Mouse (Mus musculus) c-Kit-negative CD71-positive TER-119-positive erythroid progenitor cells, embryonic 14.5 days (primary cell): ENCODE data around the gene Zbtb48.

Source experiments
- DNase-seq: peaks from one replicate; pipeline ENCODE4 v3.0.0-alpha.2; 2013; ENCODE audit warnings: low read depth, low spot score

Gene Zbtb48

DNA sequence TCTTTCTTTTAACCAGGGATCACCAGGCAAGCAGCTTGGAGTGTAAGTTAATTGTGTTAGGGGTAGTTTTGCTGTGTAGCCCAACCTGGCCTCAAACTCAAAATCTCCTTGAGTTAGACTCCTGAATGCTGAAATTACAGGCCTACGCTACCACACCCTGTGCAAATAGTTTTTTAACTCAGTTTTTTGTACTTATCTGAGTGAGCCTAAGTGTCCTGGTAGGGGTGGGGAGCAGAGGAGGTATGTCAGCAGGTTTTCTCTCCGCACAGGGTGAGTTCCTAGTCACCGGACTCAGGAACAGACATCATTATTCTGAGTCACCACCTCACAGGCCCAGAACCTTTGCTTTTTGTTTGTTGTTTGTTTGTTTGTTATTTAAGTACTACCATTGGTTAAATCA lies 25.4 kb downstream of the Zbtb48 start:
- no peak for DNase-seq

DNA sequence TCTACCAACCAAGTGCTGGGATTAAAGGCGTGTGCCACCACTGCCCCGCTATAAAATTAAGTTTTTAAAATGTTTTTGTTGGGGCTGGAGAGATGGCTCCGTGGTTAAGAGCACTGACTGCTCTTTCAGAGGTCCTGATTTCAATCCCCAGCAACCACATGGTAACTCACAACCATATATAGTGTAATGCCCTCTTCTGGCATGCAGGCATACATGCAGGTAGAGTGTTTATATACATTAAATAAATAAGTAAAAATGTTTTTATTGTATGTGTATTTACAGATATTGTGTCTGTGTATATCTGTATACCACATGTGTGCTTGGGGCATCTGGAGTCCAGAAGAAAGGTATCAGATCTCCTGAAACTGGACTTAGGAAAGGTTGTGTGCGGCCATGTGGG lies 26.1 kb downstream of the Zbtb48 start:
- DNase-seq, result no peak

DNA sequence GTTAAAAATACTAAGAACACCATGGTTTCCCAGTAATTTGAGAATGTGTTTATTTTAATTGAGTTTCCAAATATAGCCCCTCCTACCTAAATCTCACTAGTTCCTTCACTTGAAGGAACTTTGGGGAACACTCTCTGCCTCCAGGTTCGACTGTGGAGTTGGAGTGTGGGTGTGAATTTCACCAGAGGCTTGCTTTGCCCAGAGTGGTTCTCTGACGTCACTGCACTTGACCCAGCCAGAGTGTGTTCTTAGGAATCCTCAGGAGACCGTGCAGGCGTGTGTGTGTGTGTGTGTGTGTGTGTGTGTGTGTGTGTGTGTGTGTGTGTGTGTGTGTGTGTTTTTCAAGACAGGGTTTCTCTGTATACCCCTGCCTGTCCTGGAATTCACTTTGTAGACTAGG lies 26.6 kb downstream of the Zbtb48 start:
- no peak for DNase-seq

DNA sequence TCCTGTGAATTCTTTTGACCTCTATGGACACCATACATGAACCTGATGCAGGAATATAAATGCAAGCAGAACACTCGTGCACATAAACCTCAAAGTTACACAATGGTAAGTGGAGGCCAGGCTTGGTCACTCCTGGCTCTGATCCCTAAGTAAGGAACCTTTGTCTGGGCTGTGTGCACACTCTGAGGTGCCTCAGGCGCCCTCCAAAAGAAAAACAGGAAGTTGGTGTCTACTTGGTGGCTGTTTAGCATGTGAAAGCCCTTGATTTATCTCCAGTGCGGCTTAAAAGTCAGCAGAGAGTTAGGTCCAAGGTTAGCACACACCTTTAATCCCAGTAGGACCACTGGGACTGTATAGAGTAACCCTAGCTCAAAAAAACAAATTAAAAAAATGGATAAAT lies 28.0 kb downstream of the Zbtb48 start:
- no peak for DNase-seq

DNA sequence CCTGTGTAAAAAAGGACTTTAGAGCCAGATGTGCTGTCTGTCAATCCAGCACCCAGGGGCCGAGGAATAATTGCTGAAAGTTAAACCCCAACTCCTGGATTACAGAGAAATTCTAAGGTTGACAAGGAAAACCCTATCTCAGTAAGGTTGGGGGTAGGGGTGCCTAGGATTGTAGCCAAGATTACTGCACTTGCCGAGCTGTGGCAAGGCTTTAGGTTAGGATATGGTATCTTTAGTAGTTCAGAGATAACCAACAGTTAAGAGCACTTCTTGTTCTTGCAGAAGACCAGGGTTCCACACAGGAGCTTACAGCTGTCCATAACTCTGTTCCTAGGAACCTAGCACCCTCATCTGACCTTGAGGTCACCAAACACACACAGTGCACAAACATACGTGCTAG lies 29.8 kb downstream of the Zbtb48 start:
- no peak for DNase-seq

DNA sequence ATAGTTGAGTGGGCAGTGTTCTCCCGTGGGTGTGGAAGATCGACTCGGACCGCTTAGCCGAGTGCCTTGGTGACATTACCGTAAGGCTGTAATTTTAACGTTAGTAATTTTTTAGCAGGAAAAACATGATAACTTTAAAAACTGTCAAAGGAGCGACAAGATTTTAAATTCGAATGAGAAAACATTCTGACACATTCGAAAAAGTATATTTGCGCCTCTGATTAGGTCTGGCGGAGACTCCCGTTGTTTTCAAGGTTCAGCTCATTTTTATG lies 30.6 kb downstream of the Zbtb48 start:
- DNase-seq, result peak; percentile 40

DNA sequence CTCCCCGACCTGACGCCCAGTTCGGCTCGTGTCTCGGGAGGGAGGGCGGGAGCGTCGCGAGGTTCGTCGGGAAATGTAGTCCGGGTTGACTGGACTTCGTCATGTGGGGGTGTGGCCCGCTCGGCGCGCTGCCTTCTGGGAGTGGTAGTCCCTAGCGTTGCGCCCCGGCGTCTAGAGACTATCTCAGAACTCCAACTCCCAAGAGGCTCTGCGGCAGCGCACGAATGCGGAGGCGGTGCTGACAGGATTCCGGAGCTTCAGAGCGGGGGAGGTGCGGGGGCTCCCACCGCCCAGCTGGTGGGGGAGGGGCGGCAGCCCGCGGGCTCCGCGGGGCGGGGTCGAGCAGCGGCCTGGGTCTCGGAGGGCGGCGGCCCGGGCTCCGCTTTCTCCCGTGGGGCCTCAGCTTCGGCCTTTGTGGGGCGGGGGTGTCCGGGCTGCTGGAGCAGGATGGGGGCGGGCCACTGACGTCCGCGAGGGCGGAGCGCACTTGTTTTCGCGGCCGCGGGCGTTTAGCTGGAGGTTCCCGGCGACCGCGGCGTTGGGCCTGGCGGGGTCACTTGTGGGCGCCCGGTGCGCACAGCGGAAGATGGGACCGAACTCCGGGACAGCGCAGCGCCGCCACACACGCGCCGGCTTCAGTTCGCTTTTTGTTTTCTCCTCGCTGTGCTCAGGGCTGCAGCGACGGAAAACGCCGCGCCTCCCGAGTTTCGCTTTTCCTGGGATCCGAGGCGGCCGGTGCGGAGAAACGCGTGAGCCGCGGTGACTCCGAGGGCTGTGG lies 31.1 kb downstream of the Zbtb48 start, which contains the start of gene Phf13:
TSS of gene Phf13 (minus strand) at position 86 of the 778 bp plus-strand sequence.
- peak; percentile 97 for DNase-seq

DNA sequence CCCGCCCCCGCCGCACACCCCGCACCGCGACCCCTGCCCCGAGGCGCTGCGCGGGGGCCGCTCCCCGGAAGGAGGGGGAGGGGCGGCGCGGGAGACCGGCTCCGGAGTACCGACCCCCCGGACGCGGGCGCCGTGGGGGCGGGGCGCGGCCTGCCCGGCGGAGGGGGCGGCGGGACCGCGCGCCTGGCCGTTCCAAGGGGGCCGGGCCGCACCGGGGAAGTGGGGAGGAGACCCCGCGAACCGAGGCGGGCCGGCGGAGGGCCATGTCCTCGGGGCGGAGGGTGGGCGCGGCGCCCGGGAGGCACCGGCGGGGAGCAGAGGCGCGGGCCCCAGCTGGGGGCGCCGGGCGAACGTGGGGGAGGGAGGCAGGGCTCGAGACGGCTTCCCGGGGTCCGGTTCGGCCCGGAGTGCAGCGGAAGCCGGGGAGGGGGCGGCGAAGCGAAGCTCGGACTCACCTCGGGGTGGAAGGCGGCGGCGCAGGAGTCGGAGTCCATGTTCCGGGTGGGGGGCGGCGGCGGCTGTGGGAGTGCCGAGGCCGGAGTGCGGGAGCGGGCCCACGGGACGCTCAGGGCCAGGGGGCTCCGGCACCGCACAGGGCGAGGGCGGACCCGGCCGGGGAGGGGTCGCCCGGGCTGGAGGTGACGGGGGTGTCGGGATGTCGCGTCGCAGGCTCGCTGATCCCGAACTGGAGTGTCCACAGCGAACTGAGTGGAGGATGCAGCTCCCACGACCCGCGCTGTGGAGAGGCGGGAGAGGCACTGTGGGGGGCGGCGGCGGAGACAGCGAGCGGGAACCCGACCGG lies 31.9 kb downstream of the Zbtb48 start:
- DNase-seq, result no peak

DNA sequence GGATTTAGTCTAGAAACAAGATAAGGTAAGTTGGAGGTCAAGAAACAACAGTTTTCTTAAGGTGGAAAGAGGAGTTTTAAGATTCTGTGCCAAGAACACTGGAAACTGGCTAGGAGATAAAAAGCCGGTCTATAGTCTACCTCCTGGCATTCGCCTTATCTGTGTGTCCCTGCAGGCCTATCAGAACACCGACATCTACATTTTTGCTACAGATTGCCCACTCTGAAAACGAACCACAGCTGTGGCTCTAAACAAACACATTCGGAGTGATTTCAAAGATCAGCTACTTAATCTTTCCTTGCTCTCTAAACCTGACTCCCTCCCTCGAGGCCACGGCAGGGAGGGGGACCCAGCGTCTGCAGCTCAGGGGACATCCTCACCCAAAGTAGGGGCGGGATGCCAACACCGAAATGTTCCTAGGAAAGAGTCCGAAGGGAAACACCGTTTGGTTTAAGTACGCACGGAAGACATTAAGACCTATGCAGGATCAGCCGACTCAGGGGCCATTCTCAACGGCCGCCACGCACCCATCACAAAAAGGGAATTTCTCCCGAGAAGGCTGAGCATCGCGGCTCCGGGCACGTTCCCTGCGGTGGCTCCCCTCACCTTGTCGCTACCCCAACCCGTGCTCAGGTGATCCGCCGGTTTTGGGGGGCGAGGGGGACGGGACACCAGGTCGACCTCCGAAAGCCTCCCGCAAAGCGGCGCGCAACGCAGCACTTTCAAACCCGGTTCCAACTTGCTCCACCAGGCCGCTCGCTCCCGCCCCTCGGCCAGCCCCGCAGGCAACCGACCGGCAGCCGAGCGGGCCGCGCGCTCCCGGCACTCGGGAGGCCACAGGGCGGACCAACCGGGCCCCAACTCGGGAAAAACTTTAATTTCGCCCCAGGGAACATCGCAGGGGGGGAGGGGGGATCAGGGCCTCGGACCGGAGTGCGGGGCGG lies 33.0 kb downstream of the Zbtb48 start:
- no peak for DNase-seq

DNA sequence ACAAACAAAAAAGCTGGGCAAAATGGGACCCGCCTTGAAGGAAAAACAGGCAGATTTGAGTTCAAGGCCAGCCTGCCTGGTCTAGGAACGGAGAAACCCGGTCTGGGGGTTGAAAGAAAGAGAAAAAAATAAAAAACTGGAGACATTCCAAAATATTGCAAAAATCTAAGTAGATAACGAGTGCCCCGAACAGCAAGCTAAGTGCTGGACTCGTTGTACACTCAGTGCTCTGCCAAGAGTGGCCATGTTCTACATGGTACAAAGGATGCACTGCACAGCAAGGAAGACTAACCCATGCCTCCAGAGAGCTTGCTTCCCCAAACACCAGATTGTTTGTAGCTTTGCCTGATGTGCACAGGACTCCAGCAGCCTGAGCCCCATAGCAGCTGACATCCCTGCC lies 34.4 kb downstream of the Zbtb48 start:
- no peak for DNase-seq

DNA sequence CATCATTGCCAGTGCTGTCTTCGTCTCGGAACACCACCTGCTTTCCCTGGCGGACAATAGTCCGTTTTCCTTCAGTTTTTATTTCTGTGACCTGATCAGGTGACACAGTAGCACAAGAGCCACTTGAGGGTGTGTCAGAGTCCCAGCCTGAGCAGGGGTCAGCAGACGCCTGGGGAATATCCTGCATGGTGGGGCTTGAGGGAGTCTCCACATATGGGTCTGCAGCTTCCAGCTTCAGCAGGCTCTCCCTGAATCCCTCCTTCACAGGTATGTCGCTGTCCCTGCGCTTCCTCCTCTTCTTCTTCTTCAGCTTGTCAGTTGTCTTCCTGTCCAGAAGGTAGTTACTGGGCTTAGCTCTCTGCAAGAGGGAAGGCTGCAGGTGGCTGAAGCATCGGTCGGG lies 35.4 kb downstream of the Zbtb48 start:
- no peak for DNase-seq

DNA sequence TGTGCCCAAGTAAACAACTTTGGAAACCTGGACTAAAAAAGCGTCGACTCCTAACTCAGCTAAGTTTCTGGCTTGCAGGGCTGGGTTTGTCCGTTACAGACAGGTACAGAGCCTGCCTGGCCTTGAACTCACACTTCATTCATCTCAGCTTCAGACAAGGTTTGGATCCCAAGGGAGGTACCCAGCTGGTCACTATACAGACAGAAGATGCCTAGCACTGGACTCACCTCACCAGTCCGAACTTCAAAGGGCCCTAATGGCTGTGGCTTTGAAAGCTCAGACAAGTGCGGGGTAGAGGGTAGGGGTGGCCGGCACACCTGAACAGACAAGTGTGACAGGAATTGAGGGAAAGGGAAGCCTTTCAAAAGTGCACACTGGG lies 38.4 kb downstream of the Zbtb48 start:
- no peak for DNase-seq

DNA sequence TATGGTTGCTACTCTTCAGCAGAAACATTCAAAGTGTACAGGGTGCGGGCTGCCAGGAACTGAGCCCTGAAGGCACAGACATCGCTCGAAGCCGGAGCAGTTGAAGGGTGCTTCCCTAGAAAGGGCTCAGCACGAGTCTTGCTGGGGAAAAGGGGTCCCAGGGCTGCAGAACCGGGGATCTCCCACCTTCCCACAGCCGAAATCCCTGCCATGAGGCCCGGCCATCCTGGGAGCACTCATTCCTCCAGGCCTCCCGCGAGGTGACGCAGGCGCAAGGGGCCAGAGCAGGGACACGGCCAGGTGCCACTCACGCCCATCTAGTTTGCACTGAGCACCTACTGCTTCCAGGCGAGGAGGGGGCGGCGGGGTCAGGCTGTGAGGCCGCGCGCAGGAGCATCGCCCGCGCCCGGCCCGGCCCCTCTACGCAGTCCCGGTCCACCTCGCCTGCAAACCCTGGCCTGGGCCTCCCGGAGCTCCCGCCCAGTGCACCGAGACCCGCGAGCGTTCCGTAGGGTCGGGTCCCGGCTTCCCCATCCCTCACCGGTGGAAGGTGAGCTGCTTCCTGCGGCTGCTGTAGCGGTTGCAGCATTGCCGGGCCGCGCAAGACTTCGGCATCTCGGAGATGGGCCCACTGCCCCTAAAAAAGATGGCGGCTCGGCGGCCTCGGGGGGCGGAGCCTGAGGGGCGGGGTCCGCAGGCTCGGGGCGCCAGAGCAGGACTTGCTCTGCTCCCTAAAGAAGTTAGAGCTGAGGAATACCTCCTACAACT lies 38.9 kb downstream of the Zbtb48 start, which contains the start of gene Thap3:
TSS of gene Thap3 (minus strand) at position 656 of the 768 bp plus-strand sequence.
- peak; percentile 48 for DNase-seq

DNA sequence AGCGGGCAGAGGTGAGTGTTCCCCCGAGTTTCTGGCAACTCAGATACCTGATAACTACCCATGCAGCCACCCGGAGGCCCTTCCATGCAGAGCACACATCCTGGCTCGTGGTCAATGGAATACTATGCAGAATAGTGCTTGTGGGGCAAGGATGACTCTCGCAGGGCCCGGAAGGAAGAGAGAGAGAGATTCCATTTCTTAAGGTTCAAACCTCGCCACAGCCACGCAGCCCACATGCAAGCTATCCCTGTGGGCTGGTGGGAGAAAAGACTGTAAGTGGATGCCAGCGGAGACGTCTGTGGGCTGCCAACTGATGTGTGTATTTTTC lies 39.5 kb downstream of the Zbtb48 start:
- no peak for DNase-seq

DNA sequence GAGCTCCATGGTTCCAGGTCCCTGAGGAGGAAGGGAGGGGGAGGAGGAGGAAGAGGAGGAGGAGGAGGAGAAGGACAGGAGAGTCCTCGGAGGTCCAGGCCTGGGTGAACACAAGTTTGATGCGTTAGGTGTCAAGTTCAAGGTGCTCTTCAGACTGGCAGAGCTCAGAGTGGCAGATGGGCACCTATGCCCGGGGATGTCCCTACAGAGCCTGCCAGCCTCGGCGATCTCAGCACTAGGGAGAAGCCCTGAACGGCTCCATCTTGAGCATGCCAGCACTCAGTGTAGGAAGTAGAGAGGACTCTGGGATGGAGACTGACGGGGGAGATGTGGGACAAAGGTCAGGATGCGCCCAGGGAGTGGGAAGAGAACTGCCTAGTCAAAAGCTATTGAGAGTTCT lies 40.8 kb downstream of the Zbtb48 start:
- DNase-seq, result no peak

DNA sequence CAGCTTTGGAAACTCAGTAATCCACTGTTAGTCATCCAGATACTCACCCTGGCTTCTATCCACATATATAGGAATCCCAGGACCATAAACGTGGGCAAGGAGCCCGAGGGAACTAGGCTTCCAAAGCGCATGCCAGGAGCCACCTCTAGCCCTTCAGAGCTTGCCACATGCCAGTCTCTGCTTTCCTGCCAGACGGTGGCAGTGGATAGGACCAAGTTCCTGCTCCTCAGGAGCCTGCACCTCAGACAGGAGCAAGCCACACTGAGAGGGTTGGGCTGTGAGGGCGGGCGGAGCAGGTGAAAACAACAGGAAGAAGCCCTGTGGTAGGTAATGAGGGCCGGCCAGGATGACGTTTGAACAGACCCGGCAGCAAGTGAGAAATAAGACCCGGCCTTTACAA lies 41.6 kb downstream of the Zbtb48 start:
- no peak for DNase-seq

DNA sequence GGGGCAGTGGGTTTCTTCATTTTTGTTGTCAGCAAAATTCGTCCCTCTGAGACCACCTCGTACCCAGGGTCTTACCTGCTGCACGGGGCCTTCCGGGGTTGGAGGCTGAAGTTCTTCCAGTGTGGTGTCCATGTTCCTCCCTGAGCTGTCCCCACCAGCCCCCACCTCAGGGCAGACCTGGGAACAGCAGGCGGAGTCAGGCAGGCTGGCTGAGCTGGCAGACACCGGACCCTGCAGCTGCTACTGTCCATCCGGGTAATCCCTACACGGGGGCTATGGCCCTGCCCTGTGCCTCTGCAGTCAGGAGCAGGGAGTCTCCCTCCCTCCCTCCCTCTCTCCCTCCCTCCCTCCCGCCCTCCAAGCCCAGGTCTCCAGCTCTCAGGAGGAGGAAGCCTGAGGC lies 43.9 kb downstream of the Zbtb48 start:
- no peak for DNase-seq

DNA sequence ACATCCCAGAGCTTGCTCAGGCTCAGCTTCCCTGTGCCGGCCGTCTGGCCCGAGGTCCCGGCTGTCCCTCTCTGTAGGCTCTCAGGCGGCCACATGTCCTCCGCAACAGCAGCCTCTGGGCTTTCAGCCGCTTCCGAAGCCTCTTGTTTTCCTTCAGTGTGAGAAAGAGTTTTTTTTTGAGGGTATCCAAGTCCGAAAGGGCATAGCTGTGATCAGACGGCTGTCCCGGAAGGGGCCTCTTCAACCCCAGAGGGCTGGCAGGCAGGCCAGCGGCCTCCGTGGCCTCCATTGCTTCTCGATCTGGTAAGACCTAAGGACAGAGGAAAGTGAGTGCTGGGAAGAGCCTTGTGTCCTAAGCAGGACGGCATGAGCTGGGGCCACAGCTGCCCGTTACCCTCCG lies 44.4 kb downstream of the Zbtb48 start:
- DNase-seq, result no peak

DNA sequence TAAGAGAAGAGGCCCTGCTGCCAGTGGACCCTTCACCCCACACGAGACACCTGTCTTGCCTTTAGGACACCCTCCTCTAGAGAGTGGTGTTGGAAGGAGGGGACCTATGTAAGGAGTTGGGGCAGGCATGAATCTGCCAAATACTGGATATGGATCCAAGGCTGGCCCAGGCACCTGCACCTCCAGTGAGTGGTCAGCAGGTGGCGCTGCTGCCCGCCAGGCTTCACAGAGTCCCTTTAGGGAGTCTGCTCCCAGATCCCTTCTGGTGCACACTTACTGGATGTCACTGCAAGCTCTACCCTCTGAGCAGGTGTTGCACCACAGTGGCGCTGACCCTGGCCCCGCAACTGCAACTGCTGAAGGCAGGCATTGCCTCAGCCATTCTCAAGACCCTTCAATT lies 46.1 kb downstream of the Zbtb48 start:
- DNase-seq, result peak; percentile 69

DNA sequence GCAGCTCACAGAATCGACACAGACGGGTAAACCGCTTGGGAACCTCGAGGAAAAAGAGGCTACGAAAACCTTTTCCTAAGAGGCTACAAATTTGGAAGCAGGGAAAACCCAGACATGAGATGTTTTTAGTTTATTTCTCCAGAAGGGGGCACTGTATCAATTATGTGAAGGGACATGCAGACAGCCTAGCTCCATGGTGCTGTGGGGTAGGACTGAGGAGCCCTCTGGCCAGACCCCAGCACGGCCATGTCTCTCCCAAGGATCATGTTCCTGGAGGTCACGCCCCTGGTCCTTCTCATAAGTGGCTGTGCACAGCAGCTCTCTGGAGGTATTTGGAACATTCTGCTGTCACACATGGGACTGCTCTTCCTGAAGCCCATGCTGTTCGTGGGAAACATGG lies 46.8 kb downstream of the Zbtb48 start:
- no peak for DNase-seq

DNA sequence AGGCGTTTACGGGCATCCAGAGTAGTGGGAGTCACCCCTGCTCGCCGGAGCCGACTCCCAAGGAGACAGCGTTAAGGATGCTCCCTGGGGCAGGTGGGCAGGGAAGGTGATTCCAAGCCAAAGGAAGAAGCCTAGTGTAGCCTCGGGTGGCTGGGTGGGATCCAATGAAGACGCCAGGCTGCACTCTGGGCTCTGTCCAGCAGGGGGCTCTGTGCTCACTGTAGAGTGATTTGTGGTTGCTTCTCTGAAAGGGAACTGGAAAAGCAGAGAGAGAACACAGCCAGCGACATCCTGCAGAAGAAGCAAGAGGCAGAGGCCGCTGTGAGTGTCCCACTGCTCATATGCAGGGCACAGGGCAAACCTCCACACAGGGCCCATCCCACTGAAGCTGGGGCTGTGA lies 49.7 kb downstream of the Zbtb48 start:
- DNase-seq, result peak; percentile 58

DNA sequence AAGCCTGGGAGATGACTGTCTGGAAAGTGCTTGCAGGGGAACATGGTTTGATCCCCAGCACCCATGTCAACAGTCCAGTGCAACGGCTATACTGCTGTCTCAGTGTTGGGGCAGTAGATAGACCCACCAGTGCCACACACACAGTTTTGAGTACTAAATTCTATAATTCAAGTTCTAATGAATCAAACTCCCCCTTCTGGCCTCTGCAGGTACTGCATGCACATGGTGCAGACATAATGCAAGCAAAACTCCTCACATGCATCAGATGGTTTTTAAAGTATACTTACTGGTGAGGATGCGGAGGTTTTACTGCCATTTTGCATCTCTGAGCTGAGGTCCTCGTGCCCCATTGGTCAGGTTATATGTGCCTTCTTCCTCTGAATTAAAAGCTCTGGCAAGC lies 52.0 kb downstream of the Zbtb48 start:
- peak; percentile 60 for DNase-seq
